In the genomic region with DNA sequence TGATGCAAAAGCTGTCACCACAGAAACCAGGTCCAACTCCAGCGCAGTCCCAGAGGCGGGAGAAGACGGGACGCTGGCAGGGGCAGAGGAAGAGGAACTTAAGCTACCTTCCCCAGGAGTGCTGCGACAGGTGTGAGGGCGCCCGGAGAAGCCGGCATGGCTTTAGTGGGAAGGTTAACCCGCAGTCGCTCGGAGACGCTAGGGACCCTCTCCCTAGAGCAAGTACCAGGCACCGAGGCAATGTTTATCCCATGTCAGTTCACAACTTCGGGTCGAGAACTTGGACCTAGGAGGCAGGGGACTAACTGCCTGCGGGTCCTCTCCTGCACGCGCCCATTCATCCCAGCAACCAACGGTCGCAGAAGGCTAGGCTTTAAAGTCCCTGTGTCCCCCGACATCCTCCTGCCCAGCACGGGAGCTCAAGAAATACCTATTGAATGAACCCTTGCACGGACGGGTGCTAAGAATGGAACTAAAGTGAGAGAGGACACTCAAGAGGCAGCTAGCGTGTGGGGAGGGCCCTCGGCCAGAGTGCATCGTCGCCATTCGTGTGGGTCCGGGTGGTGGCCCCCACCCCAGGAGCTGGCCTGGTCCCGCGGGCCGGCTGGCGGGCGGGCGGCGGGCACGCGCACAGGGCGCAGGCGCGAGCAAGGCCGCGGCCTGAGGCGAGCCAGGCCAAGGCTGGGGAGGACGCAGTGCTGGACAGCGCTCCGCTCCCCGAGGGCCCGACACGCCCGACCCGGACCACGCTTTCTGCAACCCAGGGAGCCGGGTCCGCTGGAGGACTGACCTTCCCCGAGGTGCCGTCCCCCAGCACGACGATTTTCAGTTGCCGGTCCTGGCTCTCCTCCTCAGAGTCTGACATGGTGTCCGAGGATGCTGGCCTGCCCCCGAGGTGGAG, we compare ENCODE assay signal across 8 mouse cellular contexts. TPM values are rescaled to one million over a fixed set of nuclear protein-coding genes. Genes with fewer than 3 reads are reported as not detected.
A peak's percentile ranks its signal among the peaks of the same experiment; 100 is the strongest.
DNase-seq lines count a peak whose midpoint lies in the region; ATAC-seq and TF ChIP-seq lines count a peak whose summit lies in the region.

No protein-coding gene starts in this region.

- TF ChIP-seq CTCF in liver, adult 2 months (IDR thresholded peaks at IDR 0.05; ENCODE audit: low read depth, low read length), result no peak
- no peak for TF ChIP-seq CTCF in midbrain, postnatal 0 days (IDR thresholded peaks at IDR 0.05)
- TF ChIP-seq CTCF in stomach, postnatal 0 days (IDR thresholded peaks at IDR 0.05; ENCODE audit: low read depth), result no peak

- H3K27ac ChIP-seq in heart, embryonic 13.5 days (replicated peaks), result peak overlapping the region; percentile 92
- peak overlapping the region; percentile 62 for H3K27ac ChIP-seq in liver, adult 2 months (replicated peaks; ENCODE audit: insufficient read depth, low read depth, low read length)
- peak overlapping the region; percentile 93 for H3K27ac ChIP-seq in midbrain, postnatal 0 days (ENCODE audit: low read depth, low read length)
- peak overlapping the region; percentile 89 for H3K27ac ChIP-seq in stomach, postnatal 0 days (replicated peaks)

- no peaks in the 10 kb centered on the region for H3K9me3 ChIP-seq in heart, embryonic 13.5 days
- H3K9me3 ChIP-seq in midbrain, postnatal 0 days (ENCODE audit: low read length), result no peaks in the 10 kb centered on the region
- no peaks in the 10 kb centered on the region for H3K9me3 ChIP-seq in stomach, postnatal 0 days (ENCODE audit: control insufficient read depth, low read length)

- no peak for TF ChIP-seq POLR2A in liver, adult 2 months (IDR thresholded peaks at IDR 0.05; ENCODE audit: extremely low read depth, insufficient read depth, low read length)

- H3K79me2 ChIP-seq in liver, adult 2 months (ENCODE audit: control insufficient read depth, insufficient read depth, low read length), result no peaks in the 10 kb centered on the region; the same call in 1 of the 2 replicates

- H3K27me3 ChIP-seq in heart, embryonic 13.5 days (replicated peaks), result no peaks in the 10 kb centered on the region
- no peaks in the 10 kb centered on the region for H3K27me3 ChIP-seq in liver, adult 2 months (ENCODE audit: control insufficient read depth, insufficient read depth, low read length)
- no peaks in the 10 kb centered on the region for H3K27me3 ChIP-seq in midbrain, postnatal 0 days (ENCODE audit: insufficient read depth, low read length)
- no peaks in the 10 kb centered on the region for H3K27me3 ChIP-seq in stomach, postnatal 0 days (ENCODE audit: control insufficient read depth, insufficient read depth, low read length)

- TF ChIP-seq EP300 in stomach, postnatal 0 days (optimal IDR thresholded peaks at IDR 0.05), result no peak

- WGBS in heart, embryonic 13.5 days, result under 1% methylated on average over 62 of the region's 63 CpGs
- under 1% methylated on average over 63 of the region's 63 CpGs for WGBS in liver, adult 2 months
- WGBS in midbrain, postnatal 0 days, result 1% methylated on average over 62 of the region's 63 CpGs
- under 1% methylated on average over 57 of the region's 63 CpGs for WGBS in stomach, postnatal 0 days

- DNase-seq in CD8-positive naive resting alpha-beta T cell, adult 2 months (ENCODE audit: low read depth in 2 of 2, low spot score in 2 of 2), result peak; percentile 1 to 23
- peak; percentile 3 to 32 for DNase-seq in adrenal gland, postnatal 4 days (ENCODE audit: low spot score in 2 of 2)
- DNase-seq in kidney, postnatal 10 days, result peak; percentile 80
- DNase-seq in liver, adult 2 months (ENCODE audit: extremely low read depth, low read depth, low spot score), result peak; percentile 44
- DNase-seq in midbrain, postnatal 0 days (ENCODE audit: low spot score), result peak; percentile 51
- DNase-seq in stomach, postnatal 0 days (ENCODE audit: low spot score), result peak; percentile 67

- ATAC-seq in erythroblast, adult 5-6 weeks (replicated peaks; ENCODE audit: low FRiP score, poor library complexity, severe bottlenecking), result 0 out of 2 replicates have a peak, but pooled peaks have one; percentile 9
- ATAC-seq in heart, embryonic 13.5 days (ENCODE audit: extremely low read depth, insufficient number of reproducible peaks, low FRiP score, low TSS enrichment), result peak; percentile 79
- peak; percentile 87 for ATAC-seq in midbrain, postnatal 0 days (ENCODE audit: low FRiP score)
- ATAC-seq in stomach, postnatal 0 days (ENCODE audit: low FRiP score, low TSS enrichment), result peak; percentile 91

- H3K9ac ChIP-seq in heart, embryonic 13.5 days, result peak overlapping the region; percentile 89
- peak overlapping the region; percentile 86 for H3K9ac ChIP-seq in liver, adult 2 months (ENCODE audit: low read depth, low read length)
- peak overlapping the region; percentile 96 for H3K9ac ChIP-seq in midbrain, postnatal 0 days (replicated peaks; ENCODE audit: low read length, poor library complexity, severe bottlenecking)
- H3K9ac ChIP-seq in stomach, postnatal 0 days (ENCODE audit: low read length), result peak overlapping the region; percentile 84

- H3K36me3 ChIP-seq in heart, embryonic 13.5 days, result no peaks in the 10 kb centered on the region
- 0 out of 2 replicates have a peak, but pooled peaks cover 2% of the 10 kb centered on the region for H3K36me3 ChIP-seq in liver, adult 2 months (ENCODE audit: control insufficient read depth, insufficient read depth, low read length)
- H3K36me3 ChIP-seq in midbrain, postnatal 0 days (ENCODE audit: insufficient read depth, low read length), result no peaks in the 10 kb centered on the region
- H3K36me3 ChIP-seq in stomach, postnatal 0 days (ENCODE audit: control insufficient read depth, insufficient read depth, low read length), result no peaks in the 10 kb centered on the region

- H3K4me3 ChIP-seq in heart, embryonic 13.5 days, result peak overlapping the region; percentile 87
- peak overlapping the region; percentile 94 for H3K4me3 ChIP-seq in liver, adult 2 months (ENCODE audit: insufficient read depth, low read depth, low read length)
- H3K4me3 ChIP-seq in midbrain, postnatal 0 days (ENCODE audit: low read depth, low read length), result peak overlapping the region; percentile 98
- peak overlapping the region; percentile 98 for H3K4me3 ChIP-seq in stomach, postnatal 0 days (ENCODE audit: low read depth, low read length)

- peak overlapping the region; percentile 100 for H3K4me2 ChIP-seq in heart, embryonic 13.5 days
- peak overlapping the region; percentile 87 for H3K4me2 ChIP-seq in midbrain, postnatal 0 days (ENCODE audit: low read depth, low read length, poor library complexity, severe bottlenecking)
- H3K4me2 ChIP-seq in stomach, postnatal 0 days (replicated peaks; ENCODE audit: low read depth), result peak overlapping the region; percentile 99

- peaks cover 8% of the 10 kb centered on the region for H3K4me1 ChIP-seq in heart, embryonic 13.5 days
- peaks cover 2% of the 10 kb centered on the region; the same call in 1 of the 2 replicates for H3K4me1 ChIP-seq in liver, adult 2 months (ENCODE audit: control insufficient read depth, insufficient read depth, low read length)
- no peaks in the 10 kb centered on the region for H3K4me1 ChIP-seq in midbrain, postnatal 0 days (ENCODE audit: insufficient read depth, low read length)
- H3K4me1 ChIP-seq in stomach, postnatal 0 days (replicated peaks; ENCODE audit: control insufficient read depth, insufficient read depth), result no peaks in the 10 kb centered on the region

RNA-seq across cellular contexts. Expression of a gene that starts 0.6 kb away (rescaled TPM):
- total RNA-seq in adrenal gland, postnatal 4 days (2021), result 10 to 100 TPM; 49.8 to 54.7 TPM
- total RNA-seq in erythroblast, adult 5-6 weeks (2015; ENCODE audit: low replicate concordance), result 16.1 and 18.4 TPM in 2 replicates
- total RNA-seq in erythroblast, adult 5-6 weeks (2017; ENCODE audit: low replicate concordance), result 13.8 and 17.4 TPM in 2 replicates
- 36.0 and 42.5 TPM in 2 replicates for polyA plus RNA-seq in heart, embryonic 13.5 days (2015; fragmentation: Nextera tagmentation; extraction: Ambion mirVana)
- 19.7 and 19.8 TPM in 2 replicates for total RNA-seq in liver, adult 2 months (2014; rRNA removed)
- 10.3 and 12.4 TPM in 2 replicates for polyA plus RNA-seq in liver, adult 2 months (2012; rRNA removed)
- total RNA-seq in midbrain, postnatal 0 days (2014; rRNA removed), result 51.4 and 60.7 TPM in 2 replicates
- 39.6 and 43.4 TPM in 2 replicates for polyA plus RNA-seq in midbrain, postnatal 0 days (2015; fragmentation: Nextera tagmentation; extraction: Ambion mirVana)
- polyA plus RNA-seq in stomach, postnatal 0 days (2015; fragmentation: Nextera tagmentation; extraction: Ambion mirVana), result 44.4 and 46.7 TPM in 2 replicates

RNA-seq across cellular contexts. Expression of a gene that starts 56.9 kb away (rescaled TPM):
- not detected for total RNA-seq in adrenal gland, postnatal 4 days (2021)
- not detected in 2 replicates for total RNA-seq in erythroblast, adult 5-6 weeks (2015; ENCODE audit: low replicate concordance)
- total RNA-seq in erythroblast, adult 5-6 weeks (2017; ENCODE audit: low replicate concordance), result not detected in 2 replicates
- polyA plus RNA-seq in heart, embryonic 13.5 days (2015; fragmentation: Nextera tagmentation; extraction: Ambion mirVana), result 0.08 and 0.19 TPM in 2 replicates
- total RNA-seq in liver, adult 2 months (2014; rRNA removed), result not detected in 2 replicates
- not detected in 2 replicates for polyA plus RNA-seq in liver, adult 2 months (2012; rRNA removed)
- not detected in 2 replicates for total RNA-seq in midbrain, postnatal 0 days (2014; rRNA removed)
- not detected in 2 replicates for polyA plus RNA-seq in midbrain, postnatal 0 days (2015; fragmentation: Nextera tagmentation; extraction: Ambion mirVana)
- 0.85 and 1.0 TPM in 2 replicates for polyA plus RNA-seq in stomach, postnatal 0 days (2015; fragmentation: Nextera tagmentation; extraction: Ambion mirVana)

Comparison
In these comparisons a context has a peak if more than half of its experiments do, and no peak if none do; other contexts are left out.
1. Peak in every context shown above with its lines: DNase-seq, ATAC-seq, H3K4me3 ChIP-seq and H3K27ac ChIP-seq.
2. DNase-seq: peak in every context shown above with its lines; median percentile 80 in kidney, postnatal 10 days; 67 in stomach, postnatal 0 days; 51 in midbrain, postnatal 0 days; 44 in liver, adult 2 months; 18 in adrenal gland, postnatal 4 days; 12 in CD8-positive naive resting alpha-beta T cell, adult 2 months.
3. ATAC-seq: peak in every context shown above with its lines; median percentile 91 in stomach, postnatal 0 days; 87 in midbrain, postnatal 0 days; 79 in heart, embryonic 13.5 days; 9 in erythroblast, adult 5-6 weeks.